Mouse (Mus musculus) fibroblast of lung, adult 2 months (primary cell): ENCODE measurements around the gene Mrgpre.
A peak's percentile ranks its signal among the peaks of the same experiment; 100 is the strongest.

ENCODE experiments used
- DNase-seq: peaks from one replicate; pipeline ENCODE4 v3.0.0-alpha.2; 2011; ENCODE audit warnings: low read depth

Mrgpre gene

GRCm38 (mm10) chr7:143777375-143777774 is 6.9 kb downstream of the Mrgpre start:
- DNase-seq: no peak

- no peak for DNase-seq
These were observed 8.2 kb downstream of the Mrgpre start for GRCm38 (mm10) chr7:143776137-143776536.

- DNase-seq: no peak
These were observed 14.8 kb downstream of the Mrgpre start for GRCm38 (mm10) chr7:143769461-143769860.

GRCm38 (mm10) chr7:143768267-143768666 is 16.0 kb downstream of the Mrgpre start:
- no peak for DNase-seq

- no peak for DNase-seq
These were observed 17.4 kb downstream of the Mrgpre start, which contains the start of gene Mrgprg for GRCm38 (mm10) chr7:143766893-143767292. Gene Mrgprg, minus strand, starts transcription at chr7:143766993.

GRCm38 (mm10) chr7:143764876-143765530 is 19.3 kb downstream of the Mrgpre start:
- no peak for DNase-seq

GRCm38 (mm10) chr7:143763794-143764193 is 20.5 kb downstream of the Mrgpre start:
- no peak for DNase-seq

- DNase-seq: no peak
These were observed 25.3 kb downstream of the Mrgpre start for GRCm38 (mm10) chr7:143758956-143759355.

GRCm38 (mm10) chr7:143757696-143758095 is 26.6 kb downstream of the Mrgpre start:
- DNase-seq: no peak

- DNase-seq: peak; percentile 58
These were observed 27.3 kb downstream of the Mrgpre start for GRCm38 (mm10) chr7:143757027-143757390.

- no peak for DNase-seq
These were observed 27.9 kb downstream of the Mrgpre start, which contains the start of gene Osbpl5 for GRCm38 (mm10) chr7:143756125-143757026. Gene Osbpl5, minus strand, starts transcription at chr7:143756985.

GRCm38 (mm10) chr7:143755357-143756124 is 28.8 kb downstream of the Mrgpre start:
- DNase-seq: no peak

GRCm38 (mm10) chr7:143753990-143754715 is 30.1 kb downstream of the Mrgpre start:
- DNase-seq: no peak

- DNase-seq: no peak
These were observed 31.7 kb downstream of the Mrgpre start for GRCm38 (mm10) chr7:143752606-143753005.

GRCm38 (mm10) chr7:143752056-143752455 is 32.2 kb downstream of the Mrgpre start:
- no peak for DNase-seq

GRCm38 (mm10) chr7:143751380-143751779 is 32.9 kb downstream of the Mrgpre start:
- DNase-seq: no peak

- no peak for DNase-seq
These were observed 35.3 kb downstream of the Mrgpre start for GRCm38 (mm10) chr7:143749045-143749444.

- peak; percentile 81 for DNase-seq
These were observed 36.0 kb downstream of the Mrgpre start for GRCm38 (mm10) chr7:143748041-143748868.

- DNase-seq: no peak
These were observed 43.6 kb downstream of the Mrgpre start for GRCm38 (mm10) chr7:143740653-143741052.
